Mouse (Mus musculus) macrophage (primary cell): Measurements from ENCODE around the gene Pi4kb. TPM values are rescaled to one million over a fixed set of nuclear protein-coding genes. Genes with fewer than 3 reads are reported as not detected.

Experiments
- H3K27ac ChIP-seq: fragments of 350-480 bp; formaldehyde crosslinking; 2 replicates; pipeline ENCODE4 v1.9.0; 2021
- H3K36me3 ChIP-seq: fragments of 350-480 bp; formaldehyde crosslinking; 2 replicates; pipeline ENCODE4 v1.9.0; 2021; ENCODE audit errors: inconsistent target
- H3K4me3 ChIP-seq: fragments of 350-480 bp; formaldehyde crosslinking; 2 replicates; pipeline ENCODE4 v1.9.0; 2021; ENCODE audit errors: inconsistent target
- H3K79me2 ChIP-seq: fragments of 350-480 bp; formaldehyde crosslinking; 2 replicates; pipeline ENCODE4 v1.9.0; 2021; ENCODE audit errors: inconsistent target
- WGBS: methylation state at CpG from one replicate; pipeline ENCODE4 v1.1.7; 2026; ENCODE audit warnings: inconsistent platforms; ENCODE audit not compliant: missing documents; 5-methylcytosine and 5-hydroxymethylcytosine counted together
- polyA plus RNA-seq: library from polyadenylated mRNA; stranded (reverse); fragments of 250-400 nt; gene quantifications from 3 replicates; pipeline ENCODE4 v1.2.4, GENCODE M21; 2018; ENCODE audit warnings: inconsistent platforms

The Pi4kb gene
- polyA plus RNA-seq, 1 experiment from 2014 or later: 61.5 TPM

- H3K27ac ChIP-seq: peak overlapping the region; percentile 74
- 36% methylated on average over 6 of the region's 6 CpGs for WGBS
- H3K4me3 ChIP-seq: no peak overlapping the region
- H3K36me3 ChIP-seq: no peaks in the 10 kb centered on the region
- peaks cover 41% of the 10 kb centered on the region for H3K79me2 ChIP-seq
These were observed 68.7 kb downstream of the Pi4kb start for GRCm38 (mm10) chr3:95043251-95043650.

- no peak overlapping the region for H3K4me3 ChIP-seq
- H3K79me2 ChIP-seq: peaks cover 8% of the 10 kb centered on the region
- no peaks in the 10 kb centered on the region for H3K36me3 ChIP-seq
- WGBS: 97% methylated on average over 11 of the region's 11 CpGs
- no peak overlapping the region for H3K27ac ChIP-seq
These were observed 72.0 kb downstream of the Pi4kb start for GRCm38 (mm10) chr3:95046462-95047057.

DNA sequence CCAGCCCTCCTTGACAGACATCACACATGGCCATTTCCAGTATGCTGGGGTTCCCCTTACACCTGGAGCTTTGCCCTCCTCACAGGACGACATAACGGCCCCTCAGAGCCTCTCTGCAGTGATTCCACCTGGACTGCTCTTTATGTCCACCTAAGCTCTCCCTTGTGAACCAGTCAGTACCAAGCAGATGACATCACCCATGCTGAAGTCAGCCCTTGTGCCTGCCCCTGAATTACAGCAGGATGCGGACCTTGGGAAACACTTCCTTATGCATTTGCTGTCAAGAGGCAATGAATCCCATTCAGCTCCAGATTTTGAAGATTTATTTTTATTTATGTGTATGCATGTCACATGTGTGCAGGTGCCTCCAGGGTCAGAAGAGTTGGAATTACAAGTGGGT is 73.4 kb downstream of the Pi4kb start:
- 78% methylated on average over 3 of the region's 3 CpGs for WGBS
- Histone ChIP-seq H3K36me3 (no peaks in the 10 kb centered on the region), H3K27ac (no peak overlapping the region), H3K4me3 (no peak overlapping the region), H3K79me2 (no peaks in the 10 kb centered on the region)

- Histone ChIP-seq H3K36me3 (peaks cover 1% of the 10 kb centered on the region; the same call in 1 of the 2 replicates), H3K27ac (no peak overlapping the region), H3K79me2 (no peaks in the 10 kb centered on the region), H3K4me3 (no peak overlapping the region)
- 58% methylated on average over 1 of the region's 1 CpGs for WGBS
These were observed 78.4 kb downstream of the Pi4kb start for GRCm38 (mm10) chr3:95052959-95053358.

GRCm38 (mm10) chr3:95053701-95054100 is 79.2 kb downstream of the Pi4kb start:
- Histone ChIP-seq H3K36me3 (peaks cover 7% of the 10 kb centered on the region; the same call in 1 of the 2 replicates), H3K4me3 (no peak overlapping the region), H3K79me2 (no peaks in the 10 kb centered on the region), H3K27ac (no peak overlapping the region)
- 54% methylated on average over 3 of the region's 3 CpGs for WGBS

- WGBS: 49% methylated on average over 10 of the region's 10 CpGs
- peaks cover 16% of the 10 kb centered on the region for H3K36me3 ChIP-seq
- no peak overlapping the region for H3K4me3 ChIP-seq
- H3K27ac ChIP-seq: peak overlapping the region; percentile 19
- H3K79me2 ChIP-seq: no peaks in the 10 kb centered on the region
These were observed 80.1 kb downstream of the Pi4kb start for GRCm38 (mm10) chr3:95054481-95055260.

DNA sequence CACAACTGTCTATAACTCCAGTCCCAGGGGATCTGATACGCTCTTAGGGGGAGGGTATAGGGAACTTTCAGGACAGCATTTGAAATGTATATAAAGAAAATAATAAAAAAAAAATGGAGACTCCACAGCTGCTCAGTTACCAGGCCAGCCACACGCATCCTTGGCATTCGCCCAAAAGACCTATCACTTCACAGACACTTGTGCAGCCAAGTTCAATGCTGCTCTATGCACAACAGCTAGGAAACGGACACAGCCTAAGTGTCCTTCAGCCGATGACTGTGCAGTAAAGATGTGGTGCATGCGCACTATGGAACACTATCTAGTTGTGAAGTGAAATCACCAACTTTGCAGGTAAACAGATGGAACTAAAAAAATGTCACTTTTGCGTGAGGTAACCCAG is 81.7 kb downstream of the Pi4kb start:
- Histone ChIP-seq H3K36me3 (peaks cover 32% of the 10 kb centered on the region), H3K79me2 (no peaks in the 10 kb centered on the region), H3K27ac (no peak overlapping the region), H3K4me3 (no peak overlapping the region)
- WGBS: 98% methylated on average over 7 of the region's 7 CpGs

Other genes starting within 250 kb of the Pi4kb start
- gene Cgn, start 188.2 kb upstream of the Pi4kb start, polyA plus RNA-seq: 0.03 to 0.19 TPM (median 0.04 TPM) in 3 replicates
- gene Pogz, start 137.2 kb upstream of the Pi4kb start, polyA plus RNA-seq: 7.9 to 13.2 TPM (median 9.2 TPM) in 3 replicates
- gene Psmb4, start 87.8 kb upstream of the Pi4kb start, polyA plus RNA-seq: 61.3 to 218 TPM (median 156 TPM) in 3 replicates
- 12.8 to 25.0 TPM (median 14.3 TPM) in 3 replicates for gene Selenbp1, start 41.7 kb upstream of the Pi4kb start, polyA plus RNA-seq
- gene Rfx5, start 20.7 kb upstream of the Pi4kb start, polyA plus RNA-seq: 5.6 to 8.0 TPM (median 7.2 TPM) in 3 replicates
- gene Zfp687, start 40.7 kb downstream of the Pi4kb start, polyA plus RNA-seq: 8.3 to 8.9 TPM (median 8.9 TPM) in 3 replicates
- gene Psmd4, start 67.9 kb downstream of the Pi4kb start, polyA plus RNA-seq: 102 to 143 TPM (median 138 TPM) in 3 replicates
- 16.2 to 19.1 TPM (median 17.0 TPM) in 3 replicates for gene Pip5k1a, start 132.2 kb downstream of the Pi4kb start, polyA plus RNA-seq
- gene Vps72, start 136.3 kb downstream of the Pi4kb start, polyA plus RNA-seq: 43.0 to 54.7 TPM (median 43.9 TPM) in 3 replicates
- not detected in 3 replicates for gene Tmod4, start 149.7 kb downstream of the Pi4kb start, polyA plus RNA-seq
- 24.9 to 62.9 TPM (median 34.6 TPM) in 3 replicates for gene Scnm1, start 159.3 kb downstream of the Pi4kb start, polyA plus RNA-seq
- 3.6 to 5.0 TPM (median 5.0 TPM) in 3 replicates for gene Lysmd1, start 159.4 kb downstream of the Pi4kb start, polyA plus RNA-seq
- gene Tnfaip8l2, start 167.6 kb downstream of the Pi4kb start, polyA plus RNA-seq: 63.7 to 188 TPM (median 64.6 TPM) in 3 replicates
- gene Sema6c, start 185.7 kb downstream of the Pi4kb start, polyA plus RNA-seq: 0.09 to 0.48 TPM in 2 of 3 replicates, not detected in the other
- gene Gabpb2, start 243.2 kb downstream of the Pi4kb start, polyA plus RNA-seq: 13.5 to 15.9 TPM (median 13.5 TPM) in 3 replicates